8 mouse cellular contexts compared by ENCODE assay signal in genomic region chr5:65401251-65401994, GRCm38 (mm10). TPM values are rescaled to one million over a fixed set of nuclear protein-coding genes. Genes with fewer than 3 reads are reported as not detected.
DNase-seq lines count a peak whose midpoint lies in the region; ATAC-seq lines count a peak whose summit lies in the region.

No protein-coding gene starts in this region.

- DNase-seq in cerebellum, postnatal 10 days, result peak; percentile 87 to 89
- DNase-seq in frontal cortex, postnatal 25 days (ENCODE audit: low spot score in 2 of 2), result peak; percentile 65 to 69
- DNase-seq in hindlimb bud, embryonic 11.5 days (ENCODE audit: extremely low spot score, low read depth, low spot score), result peak; percentile 49
- DNase-seq in left cerebral cortex, adult 8-10 months (ENCODE audit: low spot score in 2 of 2), result peak; percentile 59 to 66
- peak; percentile 78 for DNase-seq in skeletal muscle tissue, adult 2 months (ENCODE audit: low read depth, low spot score)
- peak; percentile 65 for DNase-seq in yolk sac, embryonic 10.5 days (ENCODE audit: low spot score)

- ATAC-seq in activated CD4-positive, CD25-positive, alpha-beta regulatory T cell, adult 4 months, result peak; percentile 63
- ATAC-seq in megakaryocyte-erythroid progenitor cell, adult 5-6 weeks (replicated peaks; ENCODE audit: low FRiP score, low TSS enrichment, poor library complexity, severe bottlenecking), result peak; percentile 94

RNA-seq across cellular contexts. Expression of gene Lias, which starts 10.1 kb away (rescaled TPM):
- polyA plus RNA-seq in activated CD4-positive, CD25-positive, alpha-beta regulatory T cell, adult 4 months (2017; shearing (Covaris generic)), result 10 to 100 TPM; 38.7 to 39.1 TPM
- 10 to 100 TPM; 38.0 to 42.8 (median 38.5) TPM for total RNA-seq in left cerebral cortex, adult 8-10 months (2022)
- total RNA-seq in megakaryocyte-erythroid progenitor cell, adult 5-6 weeks (2014; fragmentation: Nextera tagmentation), result 50.8 and 71.9 TPM in 2 replicates
- 56.3 and 62.0 TPM in 2 replicates for total RNA-seq in megakaryocyte-erythroid progenitor cell, adult 5-6 weeks (2017)

RNA-seq across cellular contexts. Expression of gene Rpl9, which starts 10.2 kb away (rescaled TPM):
- 1,000 to 10,000 TPM; 2,260 to 2,984 TPM for polyA plus RNA-seq in activated CD4-positive, CD25-positive, alpha-beta regulatory T cell, adult 4 months (2017; shearing (Covaris generic))
- total RNA-seq in left cerebral cortex, adult 8-10 months (2022), result 100 to 1,000 TPM; 777 to 853 (median 798) TPM
- total RNA-seq in megakaryocyte-erythroid progenitor cell, adult 5-6 weeks (2014; fragmentation: Nextera tagmentation), result 3,188 and 3,587 TPM in 2 replicates
- 2,324 and 2,626 TPM in 2 replicates for total RNA-seq in megakaryocyte-erythroid progenitor cell, adult 5-6 weeks (2017)

RNA-seq across cellular contexts. Expression of gene Ugdh, which starts 34.3 kb away (rescaled TPM):
- polyA plus RNA-seq in activated CD4-positive, CD25-positive, alpha-beta regulatory T cell, adult 4 months (2017; shearing (Covaris generic)), result 10 to 100 TPM; 11.0 to 14.7 TPM
- total RNA-seq in left cerebral cortex, adult 8-10 months (2022), result 10 to 100 TPM; 30.2 to 34.2 (median 31.3) TPM
- 12.1 and 14.1 TPM in 2 replicates for total RNA-seq in megakaryocyte-erythroid progenitor cell, adult 5-6 weeks (2014; fragmentation: Nextera tagmentation)
- 19.4 and 51.7 TPM in 2 replicates for total RNA-seq in megakaryocyte-erythroid progenitor cell, adult 5-6 weeks (2017)

RNA-seq across cellular contexts. Expression of gene Klb, which starts 53.3 kb away (rescaled TPM):
- polyA plus RNA-seq in activated CD4-positive, CD25-positive, alpha-beta regulatory T cell, adult 4 months (2017; shearing (Covaris generic)), result not detected
- total RNA-seq in left cerebral cortex, adult 8-10 months (2022), result 1 to 10 TPM in 1 of 4 experiments, under 1 TPM in 3; 0.26 to 1.1 (median 0.59) TPM
- total RNA-seq in megakaryocyte-erythroid progenitor cell, adult 5-6 weeks (2014; fragmentation: Nextera tagmentation), result not detected in 2 replicates
- total RNA-seq in megakaryocyte-erythroid progenitor cell, adult 5-6 weeks (2017), result not detected in 2 replicates

Comparison
In these comparisons a context has a peak if more than half of its experiments do, and no peak if none do; other contexts are left out.
1. Peak in every context shown above with its lines: DNase-seq and ATAC-seq.